Mouse (Mus musculus): ENCODE measurements around the gene Tspan4. TPM values are rescaled to one million over a fixed set of nuclear protein-coding genes. Genes with fewer than 3 reads are reported as not detected.
A peak's percentile ranks its signal among the peaks of the same experiment; 100 is the strongest.

The Tspan4 gene
- 25.3 and 32.6 TPM in 2 replicates for polyA plus RNA-seq (2016; fragmentation: Nextera tagmentation; extraction: Ambion mirVana)

GRCm38 (mm10) chr7:141475011-141475804 lies at the start of gene Tspan4, which contains the start of gene Polr2l:
Gene Tspan4 (plus strand): TSS chr7:141475240.
Gene Polr2l (minus strand): TSS chr7:141475132.
- H3K9ac ChIP-seq (replicated peaks): peak within 1 kb of the TSS; percentile 78
- WGBS: under 1% methylated on average over 86 of the region's 87 CpGs
- peaks cover 35% of the 10 kb centered on the region for H3K27me3 ChIP-seq
- peak within 1 kb of the TSS; percentile 93 for H3K4me2 ChIP-seq (replicated peaks)
- no peaks in the 10 kb centered on the region for H3K9me3 ChIP-seq
- peaks cover 30% of the 10 kb centered on the region for H3K4me1 ChIP-seq
- H3K4me3 ChIP-seq: peak within 1 kb of the TSS; percentile 87
- peaks cover 25% of the 10 kb centered on the region for H3K36me3 ChIP-seq
- peak; percentile 82 for ATAC-seq (ENCODE audit: low FRiP score, low read depth)
- peak within 1 kb of the TSS; percentile 86 for H3K27ac ChIP-seq (replicated peaks)

DNA sequence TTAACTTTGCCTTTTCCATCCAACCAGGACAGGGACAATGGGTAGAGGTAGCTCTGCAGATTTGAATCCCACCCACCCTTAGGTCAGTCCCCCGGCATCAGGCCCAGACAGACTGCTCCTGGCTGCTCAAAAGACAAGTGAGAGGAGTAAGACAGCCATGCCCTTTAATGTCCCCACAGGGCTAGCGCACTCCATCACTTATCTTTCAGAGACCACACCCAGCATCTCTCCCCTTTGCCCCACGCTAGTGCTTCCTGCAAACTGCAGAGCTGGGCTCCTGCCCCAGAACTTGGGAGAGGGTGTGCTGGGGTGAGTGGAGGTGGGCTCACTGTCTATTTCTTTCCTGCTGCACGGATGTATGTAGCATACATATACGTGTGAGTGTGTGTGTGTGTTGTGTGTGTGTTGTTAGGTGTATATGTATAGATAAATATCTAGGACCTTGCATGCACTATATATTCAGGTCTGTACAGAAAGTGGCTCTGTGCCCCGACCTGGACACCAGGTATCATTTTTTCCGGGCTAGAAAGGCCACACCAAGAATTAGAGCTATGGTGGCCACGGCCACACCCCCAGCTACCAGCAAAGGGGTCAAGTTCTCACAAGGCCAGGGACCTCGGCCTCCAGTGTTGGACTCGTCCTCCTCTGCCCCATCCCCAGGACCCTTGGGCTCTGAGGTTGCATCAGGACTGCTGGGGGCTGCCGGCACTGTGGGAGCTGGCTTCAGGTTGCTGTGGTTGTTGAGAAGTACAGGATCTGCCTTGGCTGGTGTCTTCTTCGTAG lies 47.9 kb upstream of the Tspan4 start:
- H3K4me3 ChIP-seq: no peak overlapping the region
- H3K4me1 ChIP-seq: peaks cover 21% of the 10 kb centered on the region
- H3K4me2 ChIP-seq (replicated peaks): no peak overlapping the region
- ATAC-seq (ENCODE audit: low FRiP score, low read depth): no peak
- H3K27me3 ChIP-seq: peaks cover 25% of the 10 kb centered on the region
- H3K36me3 ChIP-seq: peaks cover 21% of the 10 kb centered on the region
- no peak overlapping the region for H3K27ac ChIP-seq (replicated peaks)
- H3K9ac ChIP-seq (replicated peaks): no peak overlapping the region
- no peaks in the 10 kb centered on the region for H3K9me3 ChIP-seq
- 86% methylated on average over 12 of the region's 12 CpGs for WGBS

DNA sequence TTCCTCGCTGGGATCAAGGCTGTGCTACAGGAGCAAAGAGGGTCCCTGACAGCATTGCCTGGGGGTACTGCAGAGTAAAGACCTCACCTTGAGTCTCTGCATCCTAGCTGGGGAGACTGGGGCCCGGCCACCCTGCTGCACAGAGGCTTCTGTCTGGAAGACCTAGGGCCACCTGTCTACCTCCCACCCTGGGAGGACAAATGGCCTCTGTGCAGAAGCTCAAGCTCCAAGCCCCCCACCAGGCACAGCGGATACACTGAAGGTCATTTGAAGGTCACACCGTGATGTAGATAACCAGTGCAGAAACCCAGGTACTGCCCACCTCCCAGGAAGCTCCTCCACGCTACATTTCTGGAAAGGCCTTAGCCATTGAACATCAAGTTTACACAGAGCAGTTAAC lies 46.3 kb upstream of the Tspan4 start:
- Histone ChIP-seq H3K9ac (replicated peaks) (peak overlapping the region; percentile 70), H3K4me3 (peak overlapping the region; percentile 44)
- no peak for ATAC-seq (ENCODE audit: low FRiP score, low read depth)

GRCm38 (mm10) chr7:141429310-141429709 lies 45.7 kb upstream of the Tspan4 start, which contains the start of gene Cend1:
Gene Cend1 (minus strand): TSS chr7:141429491.
- H3K27ac ChIP-seq (replicated peaks): peak within 1 kb of the TSS; percentile 60
- 3% methylated on average over 19 of the region's 19 CpGs for WGBS
- peaks cover 34% of the 10 kb centered on the region for H3K36me3 ChIP-seq
- peaks cover 19% of the 10 kb centered on the region; the same call in 1 of the 2 replicates for H3K27me3 ChIP-seq
- H3K4me2 ChIP-seq (replicated peaks): peak within 1 kb of the TSS; percentile 69
- peak; percentile 84 for ATAC-seq (ENCODE audit: low FRiP score, low read depth)
- H3K9me3 ChIP-seq: no peaks in the 10 kb centered on the region
- peak within 1 kb of the TSS; percentile 44 for H3K4me3 ChIP-seq
- peaks cover 39% of the 10 kb centered on the region for H3K4me1 ChIP-seq
- peak within 1 kb of the TSS; percentile 70 for H3K9ac ChIP-seq (replicated peaks)

More for the DNA sequence above, 46.3 kb upstream of the Tspan4 start:
- Histone ChIP-seq H3K4me2 (replicated peaks) (peak overlapping the region; percentile 69), H3K27me3 (peaks cover 20% of the 10 kb centered on the region), H3K4me1 (peaks cover 33% of the 10 kb centered on the region), H3K9me3 (no peaks in the 10 kb centered on the region), H3K27ac (replicated peaks) (peak overlapping the region; percentile 60), H3K36me3 (peaks cover 34% of the 10 kb centered on the region)
- 54% methylated on average over 5 of the region's 5 CpGs for WGBS

DNA sequence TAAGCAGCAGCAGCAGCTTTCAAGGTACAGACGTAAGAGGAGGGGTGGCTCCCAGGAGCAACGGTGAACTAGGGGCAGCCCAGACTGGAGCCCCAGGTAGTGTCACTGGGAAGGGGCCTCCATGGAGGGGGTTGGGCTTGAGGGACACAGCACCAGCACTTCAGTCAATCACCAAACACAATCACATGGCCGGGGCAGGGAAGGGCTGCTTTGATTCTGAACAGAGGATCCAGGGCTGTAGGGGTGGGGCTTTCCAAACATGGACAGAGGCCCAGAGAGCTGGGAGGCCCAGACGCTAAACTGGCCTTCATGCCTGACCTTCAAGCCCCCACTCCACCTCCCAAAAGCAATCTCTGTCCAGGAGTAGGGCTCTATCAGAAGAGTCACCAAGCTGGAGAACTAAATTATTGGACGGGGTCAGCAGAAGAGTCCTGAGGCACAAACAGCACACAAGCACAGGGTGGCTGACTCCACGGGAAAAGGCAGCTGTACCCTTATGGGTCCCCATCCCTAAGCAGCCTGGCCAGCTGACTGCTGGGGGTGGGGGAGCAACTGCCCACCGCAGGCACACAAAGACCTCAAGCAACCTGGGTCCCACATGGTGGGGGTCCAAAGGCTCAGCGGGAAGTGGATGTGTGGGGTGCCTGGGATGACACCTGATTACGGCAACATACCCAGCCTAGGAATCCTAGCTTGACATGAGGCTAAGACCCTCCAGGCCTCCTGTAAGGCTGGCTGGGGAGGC lies 45.0 kb upstream of the Tspan4 start:
- Histone ChIP-seq H3K4me2 (replicated peaks) (peak overlapping the region; percentile 69), H3K27ac (replicated peaks) (peak overlapping the region; percentile 60), H3K4me1 (peaks cover 46% of the 10 kb centered on the region), H3K27me3 (peaks cover 19% of the 10 kb centered on the region; the same call in 1 of the 2 replicates), H3K4me3 (peak overlapping the region; percentile 44; the same call in 1 of the 2 replicates), H3K36me3 (peaks cover 34% of the 10 kb centered on the region), H3K9ac (replicated peaks) (0 out of 2 replicates have a peak overlapping the region, but pooled peaks have one; percentile 17), H3K9me3 (no peaks in the 10 kb centered on the region)
- ATAC-seq (ENCODE audit: low FRiP score, low read depth): peak; percentile 28; the same call in 1 of the 2 replicates
- 62% methylated on average over 9 of the region's 9 CpGs for WGBS

DNA sequence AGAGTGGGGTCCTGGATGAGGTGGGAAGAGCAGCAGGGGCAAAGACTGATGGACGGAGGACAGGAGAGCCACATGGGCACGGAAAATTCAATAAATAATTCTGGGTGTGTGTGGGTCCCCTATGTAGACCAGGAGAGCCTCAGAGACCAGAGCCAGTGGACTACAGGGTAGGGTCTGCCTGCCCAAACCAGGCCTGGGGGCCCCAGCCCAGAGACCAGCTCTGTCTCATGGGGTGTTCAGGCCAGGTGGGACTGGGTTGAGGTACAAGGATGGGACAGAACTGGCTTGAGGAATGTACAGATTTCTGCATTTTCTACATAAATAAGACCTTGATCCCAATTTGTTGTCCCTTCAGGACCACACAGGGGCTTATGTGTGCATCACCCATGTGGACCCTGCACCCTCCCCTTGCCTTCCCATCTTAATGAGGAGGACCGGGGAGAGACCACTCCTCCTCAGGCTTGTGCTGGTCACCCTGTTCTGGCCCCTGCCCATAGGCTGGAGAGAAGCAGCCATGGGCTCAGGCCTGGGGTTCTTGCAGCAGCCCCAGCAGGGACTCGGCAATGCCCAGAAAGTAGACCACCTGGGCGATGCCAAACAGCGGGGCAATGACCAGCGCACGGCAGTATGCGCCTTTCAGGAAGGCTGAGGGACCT lies 44.3 kb upstream of the Tspan4 start:
- Histone ChIP-seq H3K36me3 (peaks cover 34% of the 10 kb centered on the region), H3K4me2 (replicated peaks) (no peak overlapping the region), H3K9me3 (no peaks in the 10 kb centered on the region), H3K9ac (replicated peaks) (0 out of 2 replicates have a peak overlapping the region, but pooled peaks have one; percentile 17), H3K4me1 (peaks cover 53% of the 10 kb centered on the region), H3K4me3 (no peak overlapping the region), H3K27me3 (peaks cover 15% of the 10 kb centered on the region), H3K27ac (replicated peaks) (no peak overlapping the region)
- no peak for ATAC-seq (ENCODE audit: low FRiP score, low read depth)
- WGBS: 94% methylated on average over 9 of the region's 9 CpGs

- Histone ChIP-seq H3K9me3 (no peaks in the 10 kb centered on the region), H3K4me2 (replicated peaks) (no peak overlapping the region), H3K27ac (replicated peaks) (no peak overlapping the region), H3K4me1 (peaks cover 62% of the 10 kb centered on the region), H3K4me3 (no peak overlapping the region), H3K36me3 (peaks cover 34% of the 10 kb centered on the region), H3K27me3 (peaks cover 8% of the 10 kb centered on the region), H3K9ac (replicated peaks) (peak overlapping the region; percentile 39; the same call in 1 of the 2 replicates)
- no peak for ATAC-seq (ENCODE audit: low FRiP score, low read depth)
- WGBS: 91% methylated on average over 19 of the region's 19 CpGs
These were observed 43.4 kb upstream of the Tspan4 start for GRCm38 (mm10) chr7:141431434-141432185.

DNA sequence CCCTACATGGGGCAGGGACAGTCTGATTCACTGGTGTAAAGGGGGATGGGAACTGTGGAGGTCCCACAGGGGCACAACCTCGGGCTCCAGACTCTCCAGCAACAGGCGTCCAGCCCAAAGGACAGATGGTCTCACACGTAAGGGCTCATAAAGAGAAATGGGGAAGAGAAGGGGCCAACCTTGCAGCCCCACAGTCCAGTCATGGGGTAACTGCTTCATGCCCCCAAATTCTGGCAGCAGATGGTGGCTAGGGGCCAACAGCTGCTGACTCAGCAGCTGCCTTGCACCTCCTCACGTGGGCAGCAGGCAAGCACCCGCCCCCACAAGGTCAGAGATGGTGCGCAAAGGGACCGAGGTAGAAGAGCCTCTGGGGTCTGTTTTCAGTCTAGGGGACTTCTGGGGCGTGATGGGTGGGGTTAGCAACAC lies 42.8 kb upstream of the Tspan4 start:
- peaks cover 8% of the 10 kb centered on the region for H3K27me3 ChIP-seq
- 91% methylated on average over 8 of the region's 8 CpGs for WGBS
- H3K9me3 ChIP-seq: no peaks in the 10 kb centered on the region
- H3K36me3 ChIP-seq: peaks cover 34% of the 10 kb centered on the region
- H3K9ac ChIP-seq (replicated peaks): peak overlapping the region; percentile 39; the same call in 1 of the 2 replicates
- H3K27ac ChIP-seq (replicated peaks): no peak overlapping the region
- no peak overlapping the region for H3K4me2 ChIP-seq (replicated peaks)
- H3K4me1 ChIP-seq: peaks cover 67% of the 10 kb centered on the region
- no peak overlapping the region for H3K4me3 ChIP-seq
- ATAC-seq (ENCODE audit: low FRiP score, low read depth): no peak

GRCm38 (mm10) chr7:141432741-141433516 lies 42.1 kb upstream of the Tspan4 start:
- peaks cover 71% of the 10 kb centered on the region for H3K4me1 ChIP-seq
- no peak overlapping the region for H3K27ac ChIP-seq (replicated peaks)
- no peak for ATAC-seq (ENCODE audit: low FRiP score, low read depth)
- H3K9ac ChIP-seq (replicated peaks): peak overlapping the region; percentile 71; the same call in 1 of the 2 replicates
- H3K9me3 ChIP-seq: no peaks in the 10 kb centered on the region
- WGBS: 87% methylated on average over 6 of the region's 6 CpGs
- peaks cover 2% of the 10 kb centered on the region for H3K27me3 ChIP-seq
- peaks cover 34% of the 10 kb centered on the region for H3K36me3 ChIP-seq
- H3K4me2 ChIP-seq (replicated peaks): peak overlapping the region; percentile 85
- no peak overlapping the region for H3K4me3 ChIP-seq

Measured in midbrain, embryonic 12.5 days (tissue).